Mouse (Mus musculus): ENCODE results near the gene Gm7271. TPM values are rescaled to one million over a fixed set of nuclear protein-coding genes. Genes with fewer than 3 reads are reported as not detected.

The Gm7271 gene
- total RNA-seq (2021), result not detected
- long read RNA-seq, experiment 1, result 0 reads
- long read RNA-seq, experiment 2, result 0 reads

GRCm38 (mm10) chr5:76483811-76484210 is at the start of gene Gm7271:
TSS of gene Gm7271 (plus strand) at chr5:76484040.
- DNase-seq (ENCODE audit: low spot score in 2 of 2), result no peak

GRCm38 (mm10) chr5:76437100-76437499 is 46.7 kb upstream of the Gm7271 start:
- no peak for DNase-seq (ENCODE audit: low spot score in 2 of 2)

GRCm38 (mm10) chr5:76437696-76438095 is 46.1 kb upstream of the Gm7271 start:
- no peak for DNase-seq (ENCODE audit: low spot score in 2 of 2)

- no peak for DNase-seq (ENCODE audit: low spot score in 2 of 2)
These were observed 42.4 kb upstream of the Gm7271 start for GRCm38 (mm10) chr5:76441431-76441830.

GRCm38 (mm10) chr5:76474931-76475330 is 8.9 kb upstream of the Gm7271 start:
- no peak for DNase-seq (ENCODE audit: low spot score in 2 of 2)

- DNase-seq (ENCODE audit: low spot score in 2 of 2), result no peak
These were observed 7.0 kb upstream of the Gm7271 start for GRCm38 (mm10) chr5:76476873-76477272.

- no peak for DNase-seq (ENCODE audit: low spot score in 2 of 2)
These were observed 6.1 kb upstream of the Gm7271 start for GRCm38 (mm10) chr5:76477764-76478163.

GRCm38 (mm10) chr5:76495126-76495525 is 11.3 kb downstream of the Gm7271 start:
- DNase-seq (ENCODE audit: low spot score in 2 of 2), result no peak

- no peak for DNase-seq (ENCODE audit: low spot score in 2 of 2)
These were observed 38.6 kb downstream of the Gm7271 start for GRCm38 (mm10) chr5:76522446-76522845.

- no peak for DNase-seq (ENCODE audit: low spot score in 2 of 2)
These were observed 40.8 kb downstream of the Gm7271 start for GRCm38 (mm10) chr5:76524623-76525022.

GRCm38 (mm10) chr5:76525066-76525465 is 41.2 kb downstream of the Gm7271 start:
- DNase-seq (ENCODE audit: low spot score in 2 of 2), result no peak

- DNase-seq (ENCODE audit: low spot score in 2 of 2), result no peak
These were observed 42.0 kb downstream of the Gm7271 start for GRCm38 (mm10) chr5:76525829-76526228.

- DNase-seq (ENCODE audit: low spot score in 2 of 2), result peak; percentile 92 to 96
These were observed 45.3 kb downstream of the Gm7271 start, which contains the start of gene Exoc1 for GRCm38 (mm10) chr5:76529040-76529703. TSS of gene Exoc1 (plus strand) at chr5:76529311.

GRCm38 (mm10) chr5:76529704-76530066 is 45.8 kb downstream of the Gm7271 start:
- no peak for DNase-seq (ENCODE audit: low spot score in 2 of 2)

GRCm38 (mm10) chr5:76533186-76533585 is 49.3 kb downstream of the Gm7271 start:
- DNase-seq (ENCODE audit: low spot score in 2 of 2), result no peak

GRCm38 (mm10) chr5:76536231-76536630 is 52.4 kb downstream of the Gm7271 start:
- DNase-seq (ENCODE audit: low spot score in 2 of 2), result no peak

GRCm38 (mm10) chr5:76537578-76537977 is 53.7 kb downstream of the Gm7271 start:
- DNase-seq (ENCODE audit: low spot score in 2 of 2), result no peak

GRCm38 (mm10) chr5:76540181-76540580 is 56.3 kb downstream of the Gm7271 start:
- peak in 1 of 2 experiments; percentile 12 for DNase-seq (ENCODE audit: low spot score in 2 of 2)

GRCm38 (mm10) chr5:76540842-76541241 is 57.0 kb downstream of the Gm7271 start:
- DNase-seq (ENCODE audit: low spot score in 2 of 2), result peak in 1 of 2 experiments; percentile 34

GRCm38 (mm10) chr5:76543200-76543599 is 59.4 kb downstream of the Gm7271 start:
- DNase-seq (ENCODE audit: low spot score in 2 of 2), result no peak

GRCm38 (mm10) chr5:76550426-76550825 is 66.6 kb downstream of the Gm7271 start:
- no peak for DNase-seq (ENCODE audit: low spot score in 2 of 2)

GRCm38 (mm10) chr5:76565321-76565720 is 81.5 kb downstream of the Gm7271 start:
- peak; percentile 55 to 74 for DNase-seq (ENCODE audit: low spot score in 2 of 2)

Measured in layer of hippocampus, postnatal 14 days (tissue).